ENCODE assay signal across 23 mouse cellular contexts in the genomic region with DNA sequence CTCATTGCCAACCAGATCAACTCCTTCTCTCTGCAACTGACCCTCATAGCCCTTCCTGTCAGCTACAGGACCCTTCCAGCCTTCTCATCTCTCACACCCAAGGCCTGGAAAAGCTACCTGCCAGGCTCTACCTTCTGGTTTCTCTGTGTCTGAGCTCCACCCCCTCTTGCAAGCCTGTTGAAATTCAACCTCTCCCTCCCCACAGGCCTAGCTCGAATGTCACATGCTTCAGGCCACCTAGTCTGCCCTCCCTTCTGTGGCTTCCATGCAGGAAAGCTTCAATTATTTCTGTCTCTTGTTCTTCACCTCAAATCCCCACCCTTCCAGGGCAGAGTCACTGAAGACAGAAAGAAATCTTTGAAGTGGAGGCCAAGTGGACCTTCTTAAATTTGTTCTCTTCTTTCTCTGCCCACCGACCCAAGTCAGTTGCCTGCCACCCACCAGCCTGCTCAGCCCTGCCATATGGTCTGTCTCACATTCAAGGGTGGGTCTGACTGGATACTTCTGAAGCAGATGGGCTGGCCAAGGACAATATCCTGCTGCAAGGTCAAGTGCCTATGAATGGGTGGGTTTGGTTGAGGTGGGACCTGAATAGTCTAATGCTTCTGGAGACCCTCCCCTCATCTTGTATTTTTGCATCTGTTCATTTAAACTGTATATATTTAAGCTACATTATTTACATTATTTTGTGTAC. TPM values are rescaled to one million over a fixed set of nuclear protein-coding genes. Genes with fewer than 3 reads are reported as not detected.
A peak's percentile ranks its signal among the peaks of the same experiment; 100 is the strongest.
DNase-seq lines count a peak whose midpoint lies in the region; ATAC-seq and TF ChIP-seq lines count a peak whose summit lies in the region.
"Had no signal": no experiment of that assay in that cellular context is flagged by ENCODE, and none has a peak within 500 bp of the region (broad histone marks: within the 10 kb centered on the region; RNA-seq: fewer than 3 reads in every experiment).

No protein-coding gene starts in this region.

- no peak for DNase-seq in kidney, postnatal 36 days
- peak; percentile 11 to 27 for DNase-seq in lung, adult 18-20 months
- DNase-seq in lung, postnatal 14 days: no peak
- peak; percentile 21 for DNase-seq in embryonic facial prominence, embryonic 14.5 days (ENCODE audit: low spot score)
- DNase-seq: adrenal gland, postnatal 10 days; adrenal gland, postnatal 36 days; B cell, adult 2 months; cerebellum, adult 18-20 months; cerebellum, adult 9-10 months; cerebellum, postnatal 14 days; gastrocnemius, postnatal 25 days; heart, adult 18-20 months; heart, postnatal 14 days; heart, postnatal 4 days had no signal

- H3K36me3 ChIP-seq in kidney, embryonic 15.5 days: no peaks in the 10 kb centered on the region
- H3K36me3 ChIP-seq in ES-Bruce4 (ENCODE audit: control insufficient read depth, insufficient read depth, low read length, poor library complexity, severe bottlenecking): no peaks in the 10 kb centered on the region
- no peaks in the 10 kb centered on the region for H3K36me3 ChIP-seq in embryonic facial prominence, embryonic 14.5 days (ENCODE audit: control insufficient read depth, insufficient read depth, low read length)
- H3K36me3 ChIP-seq: forebrain, embryonic 12.5 days; forebrain, embryonic 15.5 days; heart, embryonic 13.5 days; hindbrain, embryonic 15.5 days had no signal

- H3K4me1 ChIP-seq in kidney, embryonic 15.5 days: peaks cover 9% of the 10 kb centered on the region
- peaks cover 3% of the 10 kb centered on the region for H3K4me1 ChIP-seq in ES-Bruce4 (ENCODE audit: control insufficient read depth, insufficient read depth, low read length)
- H3K4me1 ChIP-seq in embryonic facial prominence, embryonic 14.5 days (ENCODE audit: control insufficient read depth, insufficient read depth, low read length): no peaks in the 10 kb centered on the region

- 13% methylated on average over 2 of the region's 2 CpGs for WGBS in kidney, embryonic 15.5 days
- 28% methylated on average over 2 of the region's 2 CpGs for WGBS in embryonic facial prominence, embryonic 14.5 days

- no peaks in the 10 kb centered on the region for H3K9me3 ChIP-seq in kidney, embryonic 15.5 days (replicated peaks)
- peaks cover 7% of the 10 kb centered on the region for H3K9me3 ChIP-seq in ES-Bruce4 (replicated peaks; ENCODE audit: control insufficient read depth, insufficient read depth, low read length, poor library complexity, severe bottlenecking)
- H3K9me3 ChIP-seq in embryonic facial prominence, embryonic 14.5 days (ENCODE audit: control insufficient read depth, low read length): 0 out of 2 replicates have a peak, but pooled peaks cover 9% of the 10 kb centered on the region
- H3K9me3 ChIP-seq: hindbrain, embryonic 15.5 days had no signal

- TF ChIP-seq EP300 in ES-Bruce4 (IDR thresholded peaks at IDR 0.05; ENCODE audit: insufficient read depth, low read depth, low read length): peak; percentile 79; the same call in 1 of the 2 replicates

- no peak overlapping the region for H3K4me2 ChIP-seq in kidney, embryonic 15.5 days
- no peak overlapping the region for H3K4me2 ChIP-seq in embryonic facial prominence, embryonic 14.5 days (ENCODE audit: low read depth, low read length)
- H3K4me2 ChIP-seq: forebrain, embryonic 12.5 days; forebrain, embryonic 15.5 days; heart, embryonic 13.5 days; hindbrain, embryonic 15.5 days had no signal

- peaks cover 22% of the 10 kb centered on the region for H3K27me3 ChIP-seq in kidney, embryonic 15.5 days
- H3K27me3 ChIP-seq in ES-Bruce4 (ENCODE audit: control insufficient read depth, insufficient read depth, low read length, poor library complexity, severe bottlenecking): no peaks in the 10 kb centered on the region
- H3K27me3 ChIP-seq in embryonic facial prominence, embryonic 14.5 days (replicated peaks; ENCODE audit: control insufficient read depth, insufficient read depth, low read length): peaks cover 8% of the 10 kb centered on the region

- no peak for ATAC-seq in kidney, embryonic 15.5 days (replicated peaks; ENCODE audit: low FRiP score)
- peak; percentile 33; the same call in 1 of the 2 replicates for ATAC-seq in embryonic facial prominence, embryonic 14.5 days (ENCODE audit: low read depth)
- no peak for ATAC-seq in CD4-positive, CD25-positive, alpha-beta regulatory T cell, adult 4 months
- ATAC-seq: forebrain, embryonic 15.5 days had no signal

- TF ChIP-seq CTCF in ES-Bruce4 (IDR thresholded peaks at IDR 0.05; ENCODE audit: low read depth, low read length): no peak

- H3K27ac ChIP-seq in kidney, embryonic 15.5 days: peak overlapping the region; percentile 48; the same call in 1 of the 2 replicates
- no peak overlapping the region for H3K27ac ChIP-seq in ES-Bruce4 (ENCODE audit: insufficient read depth, low read length)
- no peak overlapping the region for H3K27ac ChIP-seq in embryonic facial prominence, embryonic 14.5 days (replicated peaks; ENCODE audit: low read depth, low read length)
- H3K27ac ChIP-seq: forebrain, embryonic 12.5 days; forebrain, embryonic 15.5 days; heart, embryonic 13.5 days; hindbrain, embryonic 15.5 days had no signal

- TF ChIP-seq POLR2A in ES-Bruce4 (IDR thresholded peaks at IDR 0.05; ENCODE audit: insufficient read depth, low read length): no peak

- no peak overlapping the region for H3K4me3 ChIP-seq in kidney, embryonic 15.5 days (replicated peaks)
- H3K4me3 ChIP-seq in ES-Bruce4 (ENCODE audit: low read depth, low read length): no peak overlapping the region
- H3K4me3 ChIP-seq in embryonic facial prominence, embryonic 14.5 days (ENCODE audit: low read depth, low read length): no peak overlapping the region
- H3K4me3 ChIP-seq: erythroblast, embryonic 14.5 days; forebrain, embryonic 12.5 days; forebrain, embryonic 15.5 days; heart, embryonic 13.5 days; hindbrain, embryonic 15.5 days had no signal

- H3K9ac ChIP-seq in kidney, embryonic 15.5 days: no peak overlapping the region
- no peak overlapping the region for H3K9ac ChIP-seq in ES-Bruce4 (ENCODE audit: low read depth, poor library complexity, severe bottlenecking)
- H3K9ac ChIP-seq in embryonic facial prominence, embryonic 14.5 days (ENCODE audit: low read depth, low read length): no peak overlapping the region
- H3K9ac ChIP-seq: forebrain, embryonic 12.5 days; forebrain, embryonic 15.5 days; heart, embryonic 13.5 days; hindbrain, embryonic 15.5 days had no signal

RNA-seq across cellular contexts. Expression of a gene that starts 1.5 kb away (rescaled TPM):
- 0.55 and 0.66 TPM in 2 replicates for polyA plus RNA-seq in kidney, embryonic 15.5 days (2015; fragmentation: Nextera tagmentation; extraction: Ambion mirVana)
- 0.88 and 1.2 TPM in 2 replicates for polyA plus RNA-seq in ES-Bruce4 (2011; ENCODE audit: insufficient read depth, insufficient read length, low read depth, missing spikeins)
- polyA plus RNA-seq in embryonic facial prominence, embryonic 14.5 days (2014; fragmentation: Nextera tagmentation; extraction: Ambion mirVana): 4.8 and 6.2 TPM in 2 replicates
- 1 to 10 TPM in 1 of 2 experiments, under 1 TPM in 1; 0.58 to 1.2 TPM for polyA plus RNA-seq in CD4-positive, CD25-positive, alpha-beta regulatory T cell, adult 4 months (2017; shearing (Covaris generic))
- polyA plus RNA-seq: hindbrain, embryonic 11.5 days had no signal

RNA-seq across cellular contexts. Expression of a gene that starts 27.0 kb away (rescaled TPM):
- polyA plus RNA-seq in kidney, embryonic 15.5 days (2015; fragmentation: Nextera tagmentation; extraction: Ambion mirVana): not detected in 2 replicates
- not detected in 2 replicates for polyA plus RNA-seq in ES-Bruce4 (2011; ENCODE audit: insufficient read depth, insufficient read length, low read depth, missing spikeins)
- 0.17 TPM in 1 of 2 replicates, not detected in the other for polyA plus RNA-seq in embryonic facial prominence, embryonic 14.5 days (2014; fragmentation: Nextera tagmentation; extraction: Ambion mirVana)
- 100 to 1,000 TPM in 1 of 2 experiments, 10 to 100 TPM in 1; 86.6 to 132 TPM for polyA plus RNA-seq in CD4-positive, CD25-positive, alpha-beta regulatory T cell, adult 4 months (2017; shearing (Covaris generic))
- polyA plus RNA-seq: forebrain, embryonic 12.5 days; forebrain, embryonic 15.5 days; hindbrain, embryonic 11.5 days; hindbrain, embryonic 15.5 days had no signal

RNA-seq across cellular contexts. Expression of a gene that starts 47.6 kb away (rescaled TPM):
- polyA plus RNA-seq in kidney, embryonic 15.5 days (2015; fragmentation: Nextera tagmentation; extraction: Ambion mirVana): 0.33 and 0.95 TPM in 2 replicates
- polyA plus RNA-seq in ES-Bruce4 (2011; ENCODE audit: insufficient read depth, insufficient read length, low read depth, missing spikeins): 0.20 and 0.96 TPM in 2 replicates
- polyA plus RNA-seq in embryonic facial prominence, embryonic 14.5 days (2014; fragmentation: Nextera tagmentation; extraction: Ambion mirVana): 2.2 and 2.4 TPM in 2 replicates
- polyA plus RNA-seq in CD4-positive, CD25-positive, alpha-beta regulatory T cell, adult 4 months (2017; shearing (Covaris generic)): 100 to 1,000 TPM in 1 of 2 experiments, 10 to 100 TPM in 1; 91.5 to 117 TPM

RNA-seq across cellular contexts. Expression of a gene that starts 54.9 kb away (rescaled TPM):
- 8.4 and 9.3 TPM in 2 replicates for polyA plus RNA-seq in kidney, embryonic 15.5 days (2015; fragmentation: Nextera tagmentation; extraction: Ambion mirVana)
- polyA plus RNA-seq in ES-Bruce4 (2011; ENCODE audit: insufficient read depth, insufficient read length, low read depth, missing spikeins): 10.4 and 11.5 TPM in 2 replicates
- polyA plus RNA-seq in embryonic facial prominence, embryonic 14.5 days (2014; fragmentation: Nextera tagmentation; extraction: Ambion mirVana): 5.3 and 5.8 TPM in 2 replicates
- 10 to 100 TPM; 11.0 to 13.1 TPM for polyA plus RNA-seq in CD4-positive, CD25-positive, alpha-beta regulatory T cell, adult 4 months (2017; shearing (Covaris generic))
- polyA plus RNA-seq: erythroblast, embryonic 14.5 days had no signal

Comparison
In these comparisons a context has a peak if more than half of its experiments do, and no peak if none do; other contexts are left out.
1. DNase-seq: peak in lung, adult 18-20 months (2 of 2) and embryonic facial prominence, embryonic 14.5 days (single experiment); none in kidney, postnatal 36 days (0 of 2) and lung, postnatal 14 days (single experiment).
2. RNA of a gene that starts 27.0 kb away (polyA plus RNA-seq): 86.6 to 132 TPM in CD4-positive, CD25-positive, alpha-beta regulatory T cell, adult 4 months; 0.17 TPM in embryonic facial prominence, embryonic 14.5 days, not detected in ES-Bruce4 and not detected in kidney, embryonic 15.5 days; every median in the first group is over 10 times any median in the second.
3. RNA of a gene that starts 47.6 kb away (polyA plus RNA-seq): 91.5 to 117 TPM in CD4-positive, CD25-positive, alpha-beta regulatory T cell, adult 4 months; 2.2 to 2.4 TPM in embryonic facial prominence, embryonic 14.5 days, 0.20 to 0.96 TPM in ES-Bruce4 and 0.33 to 0.95 TPM in kidney, embryonic 15.5 days; every median in the first group is over 10 times any median in the second.